Mouse (Mus musculus): ENCODE data around the gene Pcdh8.
A peak's percentile ranks its signal among the peaks of the same experiment; 100 is the strongest.

Gene Pcdh8

GRCm38 (mm10) chr14:79771094-79771535, at the start of gene Pcdh8:
Gene Pcdh8 (minus strand): TSS chr14:79771312.
- peak; percentile 92 for DNase-seq (ENCODE audit: extremely low spot score)

GRCm38 (mm10) chr14:79814709-79815108, 43.6 kb upstream of the Pcdh8 start:
- DNase-seq (ENCODE audit: extremely low spot score), result no peak

GRCm38 (mm10) chr14:79814084-79814483, 43.0 kb upstream of the Pcdh8 start:
- no peak for DNase-seq (ENCODE audit: extremely low spot score)

- DNase-seq (ENCODE audit: extremely low spot score), result no peak
Measured at GRCm38 (mm10) chr14:79793179-79793578, 22.1 kb upstream of the Pcdh8 start.

GRCm38 (mm10) chr14:79789535-79789934, 18.4 kb upstream of the Pcdh8 start:
- DNase-seq (ENCODE audit: extremely low spot score), result no peak

- DNase-seq (ENCODE audit: extremely low spot score), result no peak
Measured at GRCm38 (mm10) chr14:79788656-79789204, 17.6 kb upstream of the Pcdh8 start.

- DNase-seq (ENCODE audit: extremely low spot score), result no peak
Measured at GRCm38 (mm10) chr14:79787918-79788317, 16.8 kb upstream of the Pcdh8 start.

- DNase-seq (ENCODE audit: extremely low spot score), result no peak
Measured at GRCm38 (mm10) chr14:79785400-79785799, 14.3 kb upstream of the Pcdh8 start.

- no peak for DNase-seq (ENCODE audit: extremely low spot score)
Measured at GRCm38 (mm10) chr14:79780889-79781288, 9.8 kb upstream of the Pcdh8 start.

GRCm38 (mm10) chr14:79780332-79780731, 9.2 kb upstream of the Pcdh8 start:
- peak; percentile 54 for DNase-seq (ENCODE audit: extremely low spot score)

GRCm38 (mm10) chr14:79779841-79780240, 8.7 kb upstream of the Pcdh8 start:
- DNase-seq (ENCODE audit: extremely low spot score), result no peak

GRCm38 (mm10) chr14:79773425-79774391, 2.6 kb upstream of the Pcdh8 start:
- peak; percentile 63 for DNase-seq (ENCODE audit: extremely low spot score)

- DNase-seq (ENCODE audit: extremely low spot score), result peak; percentile 34
Measured at GRCm38 (mm10) chr14:79771802-79772511, 845 bp upstream of the Pcdh8 start.

GRCm38 (mm10) chr14:79770306-79771093, 612 bp downstream of the Pcdh8 start:
- DNase-seq (ENCODE audit: extremely low spot score), result no peak

- DNase-seq (ENCODE audit: extremely low spot score), result peak; percentile 81
Measured at GRCm38 (mm10) chr14:79769618-79770017, 1.5 kb downstream of the Pcdh8 start.

- DNase-seq (ENCODE audit: extremely low spot score), result peak; percentile 49
Measured at GRCm38 (mm10) chr14:79768996-79769395, 2.1 kb downstream of the Pcdh8 start.

- DNase-seq (ENCODE audit: extremely low spot score), result peak; percentile 29
Measured at GRCm38 (mm10) chr14:79768076-79768830, 2.9 kb downstream of the Pcdh8 start.

- DNase-seq (ENCODE audit: extremely low spot score), result no peak
Measured at GRCm38 (mm10) chr14:79767601-79768000, 3.5 kb downstream of the Pcdh8 start.

GRCm38 (mm10) chr14:79765196-79765765, 5.8 kb downstream of the Pcdh8 start:
- no peak for DNase-seq (ENCODE audit: extremely low spot score)

GRCm38 (mm10) chr14:79754601-79755222, 16.4 kb downstream of the Pcdh8 start:
- no peak for DNase-seq (ENCODE audit: extremely low spot score)
